Mouse (Mus musculus) megakaryocyte, embryonic 14.5 days (primary cell): Measurements from ENCODE around the gene Eif5b. TPM values are rescaled to one million over a fixed set of nuclear protein-coding genes. Genes with fewer than 3 reads are reported as not detected.

Experiments used
- H3K27me3 ChIP-seq: replicated peaks from 2 replicates; pipeline ENCODE3; 2012; ENCODE audit warnings: inconsistent platforms
- H3K36me3 ChIP-seq: replicated peaks from 2 replicates; pipeline ENCODE3; 2012; ENCODE audit warnings: low read length, inconsistent platforms, mixed read lengths
- H3K4me1 ChIP-seq: 2 replicates; pipeline ENCODE4 v1.6.1; 2012; ENCODE audit warnings: inconsistent platforms
- H3K4me3 ChIP-seq: replicated peaks from 2 replicates; pipeline ENCODE3; 2012; ENCODE audit warnings: moderate library complexity, mild to moderate bottlenecking, inconsistent platforms
- H3K9me3 ChIP-seq: 2 replicates; pipeline ENCODE4 v1.6.1; 2012; ENCODE audit warnings: inconsistent platforms
- FLI1 ChIP-seq: IDR thresholded peaks from 2 replicates; pipeline ENCODE4 v1.6.1; 2012; ENCODE audit warnings: low read length, inconsistent platforms, mixed read lengths
- GATA1 ChIP-seq: IDR thresholded peaks from 3 replicates; pipeline ENCODE4 v1.6.1; 2012; ENCODE audit warnings: mixed read lengths, low read length, inconsistent platforms, borderline replicate concordance
- polyA plus RNA-seq: library from polyadenylated mRNA; stranded (reverse); fragments of >175 nt; gene quantifications from 2 replicates; pipeline ENCODE4 v1.2.3, GENCODE M21; 2012; ENCODE audit warnings: low replicate concordance; ENCODE audit not compliant: insufficient read depth

Eif5b gene
- polyA plus RNA-seq: 3.5 and 69.6 TPM in 2 replicates

- H3K4me1 ChIP-seq: peaks cover 40% of the 10 kb centered on the region
- no peaks in the 10 kb centered on the region for H3K9me3 ChIP-seq
- peak within 1 kb of the TSS; percentile 98 for H3K4me3 ChIP-seq
- peaks cover 41% of the 10 kb centered on the region for H3K36me3 ChIP-seq
- TF ChIP-seq FLI1 (no peak), GATA1 (no peak)
- no peaks in the 10 kb centered on the region for H3K27me3 ChIP-seq
Measured at GRCm38 (mm10) chr1:37997867-37998266, at the start of gene Eif5b, which contains the start of gene Txndc9. TSS of gene Eif5b (plus strand) at chr1:37998010. TSS of gene Txndc9 (minus strand) at chr1:37997893.

- Histone ChIP-seq H3K4me3 (no peak overlapping the region), H3K36me3 (no peaks in the 10 kb centered on the region), H3K27me3 (peaks cover 47% of the 10 kb centered on the region), H3K4me1 (peaks cover 13% of the 10 kb centered on the region), H3K9me3 (0 out of 2 replicates have a peak, but pooled peaks cover 4% of the 10 kb centered on the region)
- TF ChIP-seq GATA1 (no peak), FLI1 (no peak)
Measured at GRCm38 (mm10) chr1:37948906-37949305, 48.9 kb upstream of the Eif5b start.

- no peaks in the 10 kb centered on the region for H3K36me3 ChIP-seq
- TF ChIP-seq GATA1: no peak
- TF ChIP-seq FLI1: no peak
- H3K4me3 ChIP-seq: no peak overlapping the region
Measured at GRCm38 (mm10) chr1:37954786-37955185, 43.0 kb upstream of the Eif5b start.

GRCm38 (mm10) chr1:37955251-37955650 lies 42.6 kb upstream of the Eif5b start:
- no peak overlapping the region for H3K4me3 ChIP-seq
- peaks cover 24% of the 10 kb centered on the region for H3K4me1 ChIP-seq
- H3K36me3 ChIP-seq: no peaks in the 10 kb centered on the region
- TF ChIP-seq GATA1 (no peak), FLI1 (no peak)
- H3K9me3 ChIP-seq: peaks cover 4% of the 10 kb centered on the region
- H3K27me3 ChIP-seq: peaks cover 34% of the 10 kb centered on the region

More at GRCm38 (mm10) chr1:37954786-37955185, 43.0 kb upstream of the Eif5b start:
- H3K27me3 ChIP-seq: peaks cover 38% of the 10 kb centered on the region
- H3K4me1 ChIP-seq: peaks cover 24% of the 10 kb centered on the region
- peaks cover 4% of the 10 kb centered on the region for H3K9me3 ChIP-seq

GRCm38 (mm10) chr1:37956690-37957431 lies 40.9 kb upstream of the Eif5b start:
- peaks cover 18% of the 10 kb centered on the region for H3K4me1 ChIP-seq
- H3K36me3 ChIP-seq: no peaks in the 10 kb centered on the region
- peaks cover 25% of the 10 kb centered on the region for H3K27me3 ChIP-seq
- TF ChIP-seq GATA1 (no peak), FLI1 (no peak)
- peaks cover 15% of the 10 kb centered on the region for H3K9me3 ChIP-seq
- peak overlapping the region; percentile 65 for H3K4me3 ChIP-seq

GRCm38 (mm10) chr1:37957659-37958058 lies 40.2 kb upstream of the Eif5b start, which contains the start of gene Lyg1:
TSS of gene Lyg1 (minus strand) at chr1:37957759.
- Histone ChIP-seq H3K4me1 (peaks cover 11% of the 10 kb centered on the region), H3K4me3 (peak within 1 kb of the TSS; percentile 65), H3K9me3 (peaks cover 16% of the 10 kb centered on the region), H3K36me3 (no peaks in the 10 kb centered on the region), H3K27me3 (peaks cover 25% of the 10 kb centered on the region)
- no peak for TF ChIP-seq GATA1
- no peak for TF ChIP-seq FLI1

- Histone ChIP-seq H3K4me3 (peak overlapping the region; percentile 38), H3K9me3 (peaks cover 16% of the 10 kb centered on the region), H3K4me1 (peaks cover 11% of the 10 kb centered on the region), H3K36me3 (no peaks in the 10 kb centered on the region), H3K27me3 (peaks cover 22% of the 10 kb centered on the region)
- TF ChIP-seq FLI1 (no peak), GATA1 (no peak)
Measured at GRCm38 (mm10) chr1:37958516-37958915, 39.3 kb upstream of the Eif5b start.

- peaks cover 11% of the 10 kb centered on the region for H3K4me1 ChIP-seq
- H3K27me3 ChIP-seq: peaks cover 16% of the 10 kb centered on the region
- peaks cover 12% of the 10 kb centered on the region for H3K9me3 ChIP-seq
- no peaks in the 10 kb centered on the region for H3K36me3 ChIP-seq
- TF ChIP-seq GATA1: no peak
- no peak for TF ChIP-seq FLI1
- H3K4me3 ChIP-seq: no peak overlapping the region
Measured at GRCm38 (mm10) chr1:37959486-37959885, 38.3 kb upstream of the Eif5b start.

GRCm38 (mm10) chr1:37965571-37965970 lies 32.2 kb upstream of the Eif5b start:
- H3K4me3 ChIP-seq: no peak overlapping the region
- H3K9me3 ChIP-seq: peaks cover 9% of the 10 kb centered on the region
- TF ChIP-seq GATA1 (no peak), FLI1 (no peak)
- no peaks in the 10 kb centered on the region for H3K4me1 ChIP-seq
- no peaks in the 10 kb centered on the region for H3K36me3 ChIP-seq
- peaks cover 5% of the 10 kb centered on the region for H3K27me3 ChIP-seq

- H3K4me1 ChIP-seq: no peaks in the 10 kb centered on the region
- H3K27me3 ChIP-seq: peaks cover 16% of the 10 kb centered on the region
- H3K9me3 ChIP-seq: no peaks in the 10 kb centered on the region
- H3K36me3 ChIP-seq: no peaks in the 10 kb centered on the region
- TF ChIP-seq GATA1 (no peak), FLI1 (no peak)
- H3K4me3 ChIP-seq: no peak overlapping the region
Measured at GRCm38 (mm10) chr1:37968746-37969145, 29.1 kb upstream of the Eif5b start.
